Mouse (Mus musculus) limb, embryonic 15.5 days (tissue): ENCODE measurements at regions not wholly inside any gene's neighbourhood (a gene's known extent, or its start where the extent isn't known, plus 50 kb on each side); places are given as distances from the start of the nearest gene placed in this dataset.

Source experiments
- ATAC-seq: fragments of 200-750 bp; cut with Nextera tagmentation; 2 replicates; pipeline ENCODE4 v1.8.0; 2017; ENCODE audit warnings: low read depth, moderate TSS enrichment; ENCODE audit not compliant: insufficient number of reproducible peaks, low FRiP score, low TSS enrichment
- H3K27ac ChIP-seq: fragments of 300-500 bp; sonication (generic); 2 replicates; pipeline ENCODE4 v1.5.1; 2015; ENCODE audit warnings: moderate library complexity, mild to moderate bottlenecking, inconsistent platforms
- H3K27me3 ChIP-seq: fragments of 300-500 bp; sonication (generic); 2 replicates; pipeline ENCODE4 v1.6.1; 2015; ENCODE audit warnings: inconsistent platforms
- H3K36me3 ChIP-seq: fragments of 300-500 bp; sonication (generic); 2 replicates; pipeline ENCODE4 v1.6.1; 2015; ENCODE audit warnings: inconsistent platforms
- H3K4me1 ChIP-seq: fragments of 300-500 bp; sonication (generic); 2 replicates; pipeline ENCODE4 v1.6.1; 2015; ENCODE audit warnings: inconsistent platforms
- H3K4me2 ChIP-seq: fragments of 300-500 bp; sonication (generic); 2 replicates; pipeline ENCODE4 v1.6.1; 2015; ENCODE audit warnings: mild to moderate bottlenecking, inconsistent platforms
- H3K4me3 ChIP-seq: fragments of 300-500 bp; sonication (generic); 2 replicates; pipeline ENCODE4 v1.5.1; 2015; ENCODE audit warnings: mild to moderate bottlenecking, inconsistent platforms
- H3K9ac ChIP-seq: fragments of 300-500 bp; sonication (generic); 2 replicates; pipeline ENCODE4 v1.6.1; 2015; ENCODE audit warnings: inconsistent platforms
- H3K9me3 ChIP-seq: fragments of 300-500 bp; sonication (generic); 2 replicates; pipeline ENCODE4 v1.6.1; 2016; ENCODE audit warnings: inconsistent platforms
- whole genome bisulfite sequencing: fragments of 180-500 bp; shearing (Covaris S2); methylation state at CpG from one replicate; pipeline ENCODE4 v1.1.7; 2015; 5-methylcytosine and 5-hydroxymethylcytosine counted together

- no peaks in the 10 kb centered on the region for H3K9me3 ChIP-seq
- H3K27me3 ChIP-seq, result no peaks in the 10 kb centered on the region
- H3K36me3 ChIP-seq, result no peaks in the 10 kb centered on the region
- no peaks in the 10 kb centered on the region for H3K4me1 ChIP-seq
- H3K4me2 ChIP-seq, result no peak overlapping the region
- H3K9ac ChIP-seq, result no peak overlapping the region
- no peak overlapping the region for H3K4me3 ChIP-seq
- H3K27ac ChIP-seq, result no peak overlapping the region
- ATAC-seq, result no peak
- WGBS, result 81% methylated on average over 9 of the region's 9 CpGs
These were observed 96.6 kb upstream of the 1700021F07Rik start for GRCm38 (mm10) chr2:173425754-173426153.

DNA sequence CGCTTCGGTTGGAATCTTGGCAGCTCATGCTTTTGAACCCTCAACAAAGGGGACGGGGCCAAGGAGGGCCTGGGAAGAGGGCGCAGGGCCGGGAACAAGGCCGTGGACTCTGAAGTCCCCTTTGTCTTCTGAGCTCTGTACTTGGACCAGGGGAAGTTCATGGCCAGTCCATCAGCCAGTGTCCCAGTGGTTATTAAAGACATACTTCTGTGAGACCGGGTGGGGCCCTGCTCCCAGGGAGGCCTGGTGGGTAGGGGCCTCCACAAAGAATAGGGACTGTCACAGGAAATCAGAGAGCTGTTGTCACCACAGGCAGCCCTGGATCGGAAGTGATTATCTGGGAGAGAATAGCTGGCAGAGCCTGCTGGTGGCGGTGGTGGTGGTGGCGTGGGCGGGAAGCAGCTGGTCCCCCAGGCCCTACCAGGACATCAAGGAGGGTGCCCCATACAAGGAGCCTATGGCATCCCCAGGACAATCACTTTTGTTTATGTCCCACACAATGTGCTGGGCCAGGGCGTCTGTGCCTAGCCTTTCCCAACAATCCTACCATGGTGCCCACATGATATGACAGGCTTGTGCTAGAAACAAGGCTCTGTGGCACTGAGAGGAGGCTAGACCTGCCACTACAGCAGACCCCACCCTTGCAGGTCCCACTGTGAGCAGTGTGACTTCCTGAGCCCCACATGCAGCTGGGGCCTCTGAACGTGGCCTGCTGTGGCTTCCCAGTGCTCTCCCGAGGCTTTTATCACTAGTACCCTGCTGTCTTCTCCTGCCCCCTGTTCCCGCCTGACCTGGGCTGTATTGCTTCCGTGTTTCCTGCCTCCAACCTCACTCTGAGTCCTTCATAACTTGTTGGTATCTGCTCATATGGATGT is 96.0 kb upstream of the 1700021F07Rik start:
- no peak for ATAC-seq
- 75% methylated on average over 16 of the region's 16 CpGs for WGBS
- Histone ChIP-seq H3K4me1 (no peaks in the 10 kb centered on the region), H3K36me3 (no peaks in the 10 kb centered on the region), H3K27me3 (no peaks in the 10 kb centered on the region), H3K9me3 (no peaks in the 10 kb centered on the region), H3K27ac (no peak overlapping the region), H3K4me2 (no peak overlapping the region), H3K4me3 (no peak overlapping the region), H3K9ac (no peak overlapping the region)

- H3K27me3 ChIP-seq, result no peaks in the 10 kb centered on the region
- H3K4me2 ChIP-seq, result no peak overlapping the region
- no peak overlapping the region for H3K4me3 ChIP-seq
- no peak overlapping the region for H3K9ac ChIP-seq
- no peaks in the 10 kb centered on the region for H3K36me3 ChIP-seq
- H3K9me3 ChIP-seq, result no peaks in the 10 kb centered on the region
- no peak overlapping the region for H3K27ac ChIP-seq
- 72% methylated on average over 10 of the region's 10 CpGs for WGBS
- ATAC-seq, result no peak
- no peaks in the 10 kb centered on the region for H3K4me1 ChIP-seq
These were observed 94.4 kb upstream of the 1700021F07Rik start for GRCm38 (mm10) chr2:173427888-173428450.

GRCm38 (mm10) chr2:173431841-173432240 is 90.5 kb upstream of the 1700021F07Rik start:
- Histone ChIP-seq H3K4me1 (peaks cover 5% of the 10 kb centered on the region; the same call in 1 of the 2 replicates), H3K27me3 (no peaks in the 10 kb centered on the region), H3K27ac (no peak overlapping the region), H3K4me3 (no peak overlapping the region), H3K36me3 (no peaks in the 10 kb centered on the region), H3K9me3 (no peaks in the 10 kb centered on the region), H3K9ac (no peak overlapping the region), H3K4me2 (no peak overlapping the region)
- 39% methylated on average over 5 of the region's 5 CpGs for WGBS
- no peak for ATAC-seq

- no peak overlapping the region for H3K4me3 ChIP-seq
- no peak for ATAC-seq
- WGBS, result 47% methylated on average over 3 of the region's 3 CpGs
- H3K36me3 ChIP-seq, result no peaks in the 10 kb centered on the region
- H3K9me3 ChIP-seq, result no peaks in the 10 kb centered on the region
- H3K4me1 ChIP-seq, result peaks cover 5% of the 10 kb centered on the region; the same call in 1 of the 2 replicates
- H3K27ac ChIP-seq, result no peak overlapping the region
- H3K4me2 ChIP-seq, result no peak overlapping the region
- no peaks in the 10 kb centered on the region for H3K27me3 ChIP-seq
- no peak overlapping the region for H3K9ac ChIP-seq
These were observed 90.1 kb upstream of the 1700021F07Rik start for GRCm38 (mm10) chr2:173432258-173432657.

- Histone ChIP-seq H3K4me2 (no peak overlapping the region), H3K36me3 (no peaks in the 10 kb centered on the region), H3K4me1 (peaks cover 5% of the 10 kb centered on the region; the same call in 1 of the 2 replicates), H3K4me3 (no peak overlapping the region), H3K9me3 (no peaks in the 10 kb centered on the region), H3K27ac (no peak overlapping the region), H3K27me3 (no peaks in the 10 kb centered on the region), H3K9ac (no peak overlapping the region)
- WGBS, result 75% methylated on average over 9 of the region's 9 CpGs
- ATAC-seq, result peak; percentile 32; the same call in 1 of the 2 replicates
These were observed 89.3 kb upstream of the 1700021F07Rik start for GRCm38 (mm10) chr2:173432886-173433624.

DNA sequence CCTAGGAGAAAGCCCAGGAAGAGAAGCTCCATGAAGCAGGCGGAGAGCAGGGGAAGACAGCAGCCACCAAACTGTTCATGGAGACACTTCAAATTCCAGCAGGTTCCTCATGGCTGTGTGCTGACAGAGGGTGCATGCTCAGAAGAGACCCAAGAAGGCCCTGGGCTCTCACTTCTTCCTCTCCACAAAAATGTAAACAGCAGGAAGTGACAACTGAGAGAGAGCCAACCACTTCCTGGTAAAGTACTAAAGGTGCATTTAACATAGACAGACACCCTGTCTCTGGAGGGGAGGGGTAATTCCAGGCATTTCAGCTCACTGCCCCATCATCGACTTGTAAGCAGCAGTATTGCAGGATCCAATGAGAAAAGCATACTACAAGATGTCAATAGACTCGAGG is 85.8 kb upstream of the 1700021F07Rik start:
- no peak overlapping the region for H3K27ac ChIP-seq
- 75% methylated on average over 3 of the region's 3 CpGs for WGBS
- no peak for ATAC-seq
- H3K9me3 ChIP-seq, result no peaks in the 10 kb centered on the region
- H3K4me3 ChIP-seq, result no peak overlapping the region
- no peaks in the 10 kb centered on the region for H3K36me3 ChIP-seq
- H3K4me1 ChIP-seq, result peaks cover 6% of the 10 kb centered on the region; the same call in 1 of the 2 replicates
- H3K9ac ChIP-seq, result no peak overlapping the region
- no peaks in the 10 kb centered on the region for H3K27me3 ChIP-seq
- H3K4me2 ChIP-seq, result no peak overlapping the region

DNA sequence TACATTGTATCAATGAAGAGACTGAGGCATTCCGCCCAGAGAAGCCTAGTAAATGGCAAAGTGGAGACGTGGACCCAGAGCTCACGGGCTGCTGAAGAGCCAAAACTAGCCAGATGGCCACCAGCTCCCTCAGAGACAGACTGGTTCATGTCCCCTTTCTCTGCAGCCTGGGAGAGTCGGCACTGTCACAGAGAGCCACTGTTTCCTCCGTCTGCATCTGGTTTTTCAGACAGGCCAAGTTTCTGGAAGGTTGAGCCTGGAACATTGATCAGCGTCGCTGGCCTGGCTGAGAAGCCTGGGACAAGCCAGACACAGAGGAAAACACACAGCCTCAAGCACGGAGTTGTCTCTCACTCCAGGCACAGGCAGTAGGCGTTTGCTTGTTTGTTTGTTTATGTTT is 83.4 kb upstream of the 1700021F07Rik start:
- H3K4me1 ChIP-seq, result peaks cover 9% of the 10 kb centered on the region; the same call in 1 of the 2 replicates
- H3K36me3 ChIP-seq, result no peaks in the 10 kb centered on the region
- no peaks in the 10 kb centered on the region for H3K27me3 ChIP-seq
- H3K27ac ChIP-seq, result peak overlapping the region; percentile 38; the same call in 1 of the 2 replicates
- H3K4me3 ChIP-seq, result no peak overlapping the region
- H3K4me2 ChIP-seq, result no peak overlapping the region
- no peaks in the 10 kb centered on the region for H3K9me3 ChIP-seq
- ATAC-seq, result no peak
- no peak overlapping the region for H3K9ac ChIP-seq
- 53% methylated on average over 9 of the region's 9 CpGs for WGBS

GRCm38 (mm10) chr2:173442056-173442455 is 80.3 kb upstream of the 1700021F07Rik start:
- Histone ChIP-seq H3K27me3 (no peaks in the 10 kb centered on the region), H3K4me3 (no peak overlapping the region), H3K9me3 (no peaks in the 10 kb centered on the region), H3K36me3 (no peaks in the 10 kb centered on the region), H3K4me2 (no peak overlapping the region), H3K9ac (no peak overlapping the region), H3K4me1 (peaks cover 5% of the 10 kb centered on the region; the same call in 1 of the 2 replicates), H3K27ac (no peak overlapping the region)
- no peak for ATAC-seq
- 82% methylated on average over 11 of the region's 11 CpGs for WGBS

GRCm38 (mm10) chr2:173443262-173443661 is 79.1 kb upstream of the 1700021F07Rik start:
- H3K27ac ChIP-seq, result no peak overlapping the region
- H3K9me3 ChIP-seq, result no peaks in the 10 kb centered on the region
- peaks cover 5% of the 10 kb centered on the region; the same call in 1 of the 2 replicates for H3K4me1 ChIP-seq
- H3K27me3 ChIP-seq, result no peaks in the 10 kb centered on the region
- no peak overlapping the region for H3K4me2 ChIP-seq
- 30% methylated on average over 10 of the region's 10 CpGs for WGBS
- no peak overlapping the region for H3K4me3 ChIP-seq
- no peak overlapping the region for H3K9ac ChIP-seq
- ATAC-seq, result no peak
- no peaks in the 10 kb centered on the region for H3K36me3 ChIP-seq

- Histone ChIP-seq H3K36me3 (no peaks in the 10 kb centered on the region), H3K4me2 (no peak overlapping the region), H3K9me3 (no peaks in the 10 kb centered on the region), H3K4me1 (peaks cover 13% of the 10 kb centered on the region; the same call in 1 of the 2 replicates), H3K9ac (no peak overlapping the region), H3K4me3 (no peak overlapping the region), H3K27me3 (no peaks in the 10 kb centered on the region), H3K27ac (no peak overlapping the region)
- no peak for ATAC-seq
- WGBS, result 79% methylated on average over 9 of the region's 9 CpGs
These were observed 78.0 kb upstream of the 1700021F07Rik start for GRCm38 (mm10) chr2:173444386-173444785.

DNA sequence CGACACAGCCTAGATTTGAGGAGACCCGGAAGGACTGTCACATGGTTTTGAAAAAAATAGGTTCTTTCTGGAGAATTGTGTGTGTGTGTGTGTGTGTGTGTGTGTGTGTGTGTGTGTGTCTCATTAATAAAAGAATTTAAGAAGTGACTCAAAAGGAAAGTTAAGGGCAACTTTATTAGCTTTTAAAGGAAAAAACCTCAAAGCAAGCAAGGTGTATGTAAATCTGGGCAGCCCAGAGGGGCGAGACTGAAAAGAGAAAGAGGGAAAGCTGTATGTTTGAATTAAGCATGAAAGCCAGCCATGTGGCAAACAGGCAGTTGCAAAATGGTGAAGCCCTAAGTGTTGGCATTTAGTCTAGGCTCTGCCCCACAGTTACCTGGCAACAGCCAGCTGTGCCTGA is 77.3 kb upstream of the 1700021F07Rik start:
- no peak overlapping the region for H3K9ac ChIP-seq
- H3K27ac ChIP-seq, result no peak overlapping the region
- 70% methylated on average over 3 of the region's 3 CpGs for whole genome bisulfite sequencing
- no peaks in the 10 kb centered on the region for H3K9me3 ChIP-seq
- no peaks in the 10 kb centered on the region for H3K27me3 ChIP-seq
- H3K4me2 ChIP-seq, result no peak overlapping the region
- H3K36me3 ChIP-seq, result no peaks in the 10 kb centered on the region
- ATAC-seq, result no peak
- H3K4me1 ChIP-seq, result peaks cover 13% of the 10 kb centered on the region; the same call in 1 of the 2 replicates
- H3K4me3 ChIP-seq, result no peak overlapping the region
